Mouse (Mus musculus) hindbrain, postnatal 0 days (tissue): ENCODE results near the gene Fbxo41. TPM values are rescaled to one million over a fixed set of nuclear protein-coding genes. Genes with fewer than 3 reads are reported as not detected.

Experiments used
- ATAC-seq: fragments of 200-750 bp; cut with Nextera tagmentation; 2 replicates; pipeline ENCODE4 v1.8.0; 2017; ENCODE audit warnings: mild to moderate bottlenecking, moderate TSS enrichment, moderate library complexity
- DNase-seq: peaks from one replicate; pipeline ENCODE4 v3.0.0-alpha.2; 2015; ENCODE audit warnings: low spot score
- H3K27ac ChIP-seq: fragments of 300-500 bp; sonication (generic); 2 replicates; pipeline ENCODE4 v1.5.1; 2014; ENCODE audit warnings: mild to moderate bottlenecking
- H3K27me3 ChIP-seq: fragments of 300-500 bp; sonication (generic); 2 replicates; pipeline ENCODE4 v1.6.1; 2014; ENCODE audit warnings: low read length, mixed read lengths; ENCODE audit not compliant: insufficient read depth
- H3K36me3 ChIP-seq: fragments of 300-500 bp; sonication (generic); 2 replicates; pipeline ENCODE4 v1.6.1; 2014; ENCODE audit warnings: low read length, mixed read lengths; ENCODE audit not compliant: insufficient read depth
- H3K4me1 ChIP-seq: fragments of 300-500 bp; sonication (generic); 2 replicates; pipeline ENCODE4 v1.6.1; 2014; ENCODE audit warnings: antibody characterized with exemption, low read length, mixed read lengths; ENCODE audit not compliant: insufficient read depth
- H3K4me2 ChIP-seq: fragments of 300-500 bp; sonication (generic); 2 replicates; pipeline ENCODE4 v1.6.1; 2014; ENCODE audit warnings: low read depth, mild to moderate bottlenecking, low read length, moderate library complexity, mixed read lengths
- H3K4me3 ChIP-seq: fragments of 300-500 bp; sonication (generic); 2 replicates; pipeline ENCODE4 v1.5.1; 2014; ENCODE audit warnings: low read length
- H3K9ac ChIP-seq: fragments of 300-500 bp; sonication (generic); replicated peaks from 2 replicates; pipeline ENCODE4 v1.6.1; 2014; ENCODE audit warnings: mild to moderate bottlenecking, low read length, moderate library complexity, mixed read lengths
- H3K9me3 ChIP-seq: fragments of 300-500 bp; sonication (generic); 2 replicates; pipeline ENCODE4 v1.6.1; 2016; ENCODE audit warnings: low read length, mixed read lengths
- CTCF ChIP-seq: IDR thresholded peaks from 2 replicates; pipeline ENCODE4 v1.5.1; 2016; ENCODE audit warnings: antibody characterized with exemption, control low read depth, low read depth
- WGBS: fragments of 180-500 bp; shearing (Covaris S2); extraction: QIAGEN DNeasy Blood & Tissue Kit; methylation state at CpG from one replicate; pipeline ENCODE4 v1.1.7; 2014; 5-methylcytosine and 5-hydroxymethylcytosine counted together
- polyA plus RNA-seq: library from polyadenylated mRNA; unstranded; fragments of >200 nt; fragmentation: Nextera tagmentation; extraction: Ambion mirVana; gene quantifications from 2 replicates; pipeline ENCODE4 v1.2.1, GENCODE M21; 2015
- total RNA-seq: library from RNA; depleted of rRNA; stranded (reverse); fragments of >200 nt; gene quantifications from 2 replicates; pipeline ENCODE4 v1.2.3, GENCODE M21; 2014; rRNA removed

Fbxo41 gene
- total RNA-seq (60.1 and 62.4 TPM in 2 replicates), polyA plus RNA-seq (10.5 TPM in 2 replicates)

DNA sequence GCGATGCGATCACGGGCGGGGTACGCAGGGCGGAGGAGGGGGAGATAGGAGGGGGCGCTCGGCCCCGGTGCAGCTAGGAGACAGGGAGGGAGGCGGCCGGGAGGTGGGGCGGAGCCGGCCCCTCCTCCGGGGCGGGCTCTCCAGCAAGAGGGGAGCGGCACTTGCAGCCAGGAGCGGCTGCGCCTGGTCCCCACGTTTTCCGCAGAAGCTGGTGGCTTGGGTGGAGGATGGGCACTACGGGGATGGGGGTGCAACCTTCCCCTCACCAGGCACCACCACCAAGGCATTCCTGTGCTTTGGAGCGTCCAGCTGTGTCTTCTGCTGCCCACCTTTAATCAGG lies at the start of gene Fbxo41:
Gene Fbxo41, minus strand, starts transcription at position 84 of the 340 bp plus-strand sequence.
- Histone ChIP-seq H3K4me1 (peaks cover 4% of the 10 kb centered on the region; the same call in 1 of the 2 replicates), H3K4me2 (peak within 1 kb of the TSS; percentile 81), H3K36me3 (no peaks in the 10 kb centered on the region), H3K9me3 (no peaks in the 10 kb centered on the region), H3K4me3 (peak within 1 kb of the TSS; percentile 91), H3K27ac (peak within 1 kb of the TSS; percentile 90), H3K9ac (peak within 1 kb of the TSS; percentile 96), H3K27me3 (no peaks in the 10 kb centered on the region)
- peak; percentile 86 for ATAC-seq
- TF ChIP-seq CTCF, result no peak
- 0% methylated on average over 15 of the region's 22 CpGs for WGBS
- DNase-seq, result peak; percentile 84

- no peak for TF ChIP-seq CTCF
- WGBS, result 92% methylated on average over 5 of the region's 5 CpGs
- no peak for ATAC-seq
Measured at GRCm38 (mm10) chr6:85547642-85548041, 44.8 kb upstream of the Fbxo41 start.

GRCm38 (mm10) chr6:85544251-85544881 lies 41.6 kb upstream of the Fbxo41 start:
- Histone ChIP-seq H3K27me3 (no peaks in the 10 kb centered on the region), H3K4me1 (no peaks in the 10 kb centered on the region), H3K9me3 (no peaks in the 10 kb centered on the region), H3K36me3 (no peaks in the 10 kb centered on the region), H3K9ac (no peak overlapping the region), H3K4me3 (no peak overlapping the region), H3K27ac (no peak overlapping the region), H3K4me2 (peak overlapping the region; percentile 38)
- ATAC-seq (peak; percentile 49; the same call in 1 of the 2 replicates), DNase-seq (peak; percentile 65)
- no peak for TF ChIP-seq CTCF
- 43% methylated on average over 13 of the region's 13 CpGs for WGBS

More at GRCm38 (mm10) chr6:85547642-85548041, 44.8 kb upstream of the Fbxo41 start:
- no peak overlapping the region for H3K4me2 ChIP-seq
- H3K4me1 ChIP-seq, result no peaks in the 10 kb centered on the region
- no peak for DNase-seq
- no peak overlapping the region for H3K4me3 ChIP-seq
- no peaks in the 10 kb centered on the region for H3K36me3 ChIP-seq
- no peaks in the 10 kb centered on the region for H3K9me3 ChIP-seq
- H3K9ac ChIP-seq, result no peak overlapping the region
- H3K27me3 ChIP-seq, result no peaks in the 10 kb centered on the region
- H3K27ac ChIP-seq, result no peak overlapping the region

DNA sequence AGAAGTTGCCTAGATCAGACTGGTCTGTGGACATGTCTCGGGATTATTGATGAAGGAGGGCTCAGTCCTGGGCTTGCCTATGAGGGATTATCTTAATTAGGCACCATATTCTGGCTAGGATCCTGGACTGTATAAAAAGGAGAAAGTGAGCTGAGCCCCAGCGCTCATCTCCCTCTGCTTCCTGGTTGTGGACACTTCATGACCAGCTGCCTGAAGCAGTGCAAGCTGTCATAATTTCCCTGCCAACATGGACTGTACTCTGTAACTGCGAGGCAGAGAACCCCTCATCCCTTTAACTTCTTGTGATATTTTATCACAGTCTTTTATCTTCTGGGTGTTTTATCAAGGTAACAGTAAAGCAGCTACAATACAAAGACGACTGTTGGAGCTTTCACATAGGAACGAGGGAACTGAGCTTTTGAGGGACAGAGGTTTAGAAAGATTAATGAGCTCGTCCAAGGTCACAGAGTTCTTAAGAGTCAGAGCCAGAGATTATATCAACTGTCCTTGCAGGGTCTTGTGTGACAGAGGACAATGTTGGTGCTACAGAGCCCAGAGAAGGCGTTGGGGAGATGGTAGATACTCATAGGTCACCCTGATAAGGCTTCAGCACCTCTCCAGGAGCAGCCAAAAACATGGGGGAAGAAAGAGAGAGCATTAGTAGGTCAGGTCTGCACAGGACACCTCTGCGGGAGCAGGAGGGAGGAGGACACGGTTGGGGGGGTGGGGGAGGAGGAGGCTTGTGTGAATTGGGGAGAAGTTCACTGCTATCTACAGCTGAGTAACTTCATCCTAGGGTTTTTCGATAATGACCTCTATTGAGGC lies 40.8 kb upstream of the Fbxo41 start:
- H3K36me3 ChIP-seq, result no peaks in the 10 kb centered on the region
- H3K4me1 ChIP-seq, result no peaks in the 10 kb centered on the region
- 64% methylated on average over 10 of the region's 10 CpGs for WGBS
- no peak overlapping the region for H3K9ac ChIP-seq
- no peak for ATAC-seq
- no peak for TF ChIP-seq CTCF
- no peak for DNase-seq
- no peak overlapping the region for H3K4me3 ChIP-seq
- no peaks in the 10 kb centered on the region for H3K27me3 ChIP-seq
- no peak overlapping the region for H3K4me2 ChIP-seq
- no peak overlapping the region for H3K27ac ChIP-seq
- no peaks in the 10 kb centered on the region for H3K9me3 ChIP-seq

- DNase-seq (no peak), ATAC-seq (no peak)
- H3K4me3 ChIP-seq, result no peak overlapping the region
- 54% methylated on average over 2 of the region's 2 CpGs for WGBS
- 0 out of 2 replicates have a peak, but pooled peaks cover 5% of the 10 kb centered on the region for H3K4me1 ChIP-seq
- no peaks in the 10 kb centered on the region for H3K9me3 ChIP-seq
- no peak overlapping the region for H3K4me2 ChIP-seq
- no peak overlapping the region for H3K27ac ChIP-seq
- H3K9ac ChIP-seq, result no peak overlapping the region
- TF ChIP-seq CTCF, result no peak
- no peaks in the 10 kb centered on the region for H3K27me3 ChIP-seq
- no peaks in the 10 kb centered on the region for H3K36me3 ChIP-seq
Measured at GRCm38 (mm10) chr6:85522825-85523224, 20.0 kb upstream of the Fbxo41 start.

DNA sequence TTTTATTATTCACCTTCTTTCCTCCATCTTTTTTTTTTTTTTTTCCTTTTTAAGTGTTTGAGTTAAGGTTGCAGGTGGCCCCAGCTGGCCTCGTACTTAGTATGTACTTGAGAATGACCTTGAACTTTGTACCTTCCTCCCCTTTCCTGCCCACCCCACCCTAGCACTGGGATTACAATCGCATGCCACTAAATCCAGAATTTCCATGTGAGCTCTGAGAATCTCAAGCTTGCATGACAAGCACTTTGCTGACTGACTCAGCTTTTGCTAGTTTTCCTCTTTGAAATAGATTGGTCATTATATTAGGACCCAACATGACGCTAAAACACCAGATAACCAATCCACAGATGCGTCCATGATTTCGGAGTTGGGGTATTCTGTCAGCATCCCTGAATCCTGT lies 19.2 kb upstream of the Fbxo41 start:
- Histone ChIP-seq H3K27me3 (no peaks in the 10 kb centered on the region), H3K4me3 (no peak overlapping the region), H3K9me3 (no peaks in the 10 kb centered on the region), H3K9ac (no peak overlapping the region), H3K4me2 (no peak overlapping the region), H3K36me3 (no peaks in the 10 kb centered on the region), H3K27ac (no peak overlapping the region), H3K4me1 (0 out of 2 replicates have a peak, but pooled peaks cover 6% of the 10 kb centered on the region)
- TF ChIP-seq CTCF, result no peak
- ATAC-seq (no peak), DNase-seq (no peak)
- WGBS, result 90% methylated on average over 5 of the region's 5 CpGs
